Mouse (Mus musculus) lung, embryonic 16.5 days (tissue): ENCODE data around the gene Lkaaear1. TPM values are rescaled to one million over a fixed set of nuclear protein-coding genes. Genes with fewer than 3 reads are reported as not detected.

Source experiments
- ATAC-seq: fragments of 200-750 bp; cut with Nextera tagmentation; 2 replicates; pipeline ENCODE4 v1.8.0; 2017; ENCODE audit warnings: low read depth, mild to moderate bottlenecking, moderate library complexity
- H3K27ac ChIP-seq: fragments of 300-500 bp; sonication (generic); 2 replicates; pipeline ENCODE4 v1.5.1; 2014; ENCODE audit warnings: mild to moderate bottlenecking, control low read depth, low read length
- H3K27me3 ChIP-seq: fragments of 300-500 bp; sonication (generic); 2 replicates; pipeline ENCODE4 v1.6.1; 2014; ENCODE audit warnings: low read depth, low read length, mixed read lengths; ENCODE audit not compliant: control insufficient read depth, insufficient read depth
- H3K36me3 ChIP-seq: fragments of 300-500 bp; sonication (generic); 2 replicates; pipeline ENCODE4 v1.6.1; 2014; ENCODE audit warnings: low read length; ENCODE audit not compliant: control insufficient read depth, insufficient read depth
- H3K4me1 ChIP-seq: fragments of 300-500 bp; sonication (generic); replicated peaks from 2 replicates; pipeline ENCODE4 v1.6.1; 2014; ENCODE audit warnings: low read length, mixed read lengths; ENCODE audit not compliant: control insufficient read depth, insufficient read depth
- H3K4me2 ChIP-seq: fragments of 300-500 bp; sonication (generic); 2 replicates; pipeline ENCODE4 v1.6.1; 2014; ENCODE audit warnings: low read depth, low read length, control low read depth
- H3K4me3 ChIP-seq: fragments of 300-500 bp; sonication (generic); 2 replicates; pipeline ENCODE4 v1.5.1; 2014; ENCODE audit warnings: mild to moderate bottlenecking, low read length, control low read depth
- H3K9ac ChIP-seq: fragments of 300-500 bp; sonication (generic); 2 replicates; pipeline ENCODE4 v1.6.1; 2014; ENCODE audit warnings: low read length, control low read depth
- H3K9me3 ChIP-seq: fragments of 300-500 bp; sonication (generic); 2 replicates; pipeline ENCODE4 v1.6.1; 2016; ENCODE audit warnings: low read length; ENCODE audit not compliant: control insufficient read depth
- WGBS: fragments of 180-500 bp; shearing (Covaris S2); extraction: QIAGEN DNeasy Blood & Tissue Kit; methylation state at CpG from one replicate; pipeline ENCODE4 v1.1.7; 2014; 5-methylcytosine and 5-hydroxymethylcytosine counted together
- polyA plus RNA-seq: library from polyadenylated mRNA; unstranded; fragments of >200 nt; fragmentation: Nextera tagmentation; extraction: Ambion mirVana; gene quantifications from 2 replicates; pipeline ENCODE4 v1.2.1, GENCODE M21; 2015

Gene Lkaaear1
- not detected in 2 replicates for polyA plus RNA-seq

GRCm38 (mm10) chr2:181698241-181698640 is at the start of gene Lkaaear1:
Lkaaear1 (minus strand) TSS chr2:181698442.
- Histone ChIP-seq H3K9ac (no peak within 1 kb of the TSS), H3K9me3 (no peaks in the 10 kb centered on the region), H3K27ac (no peak within 1 kb of the TSS), H3K4me1 (no peaks in the 10 kb centered on the region; the same call in 1 of the 2 replicates), H3K4me3 (no peak within 1 kb of the TSS), H3K36me3 (no peaks in the 10 kb centered on the region), H3K4me2 (no peak within 1 kb of the TSS), H3K27me3 (no peaks in the 10 kb centered on the region)
- no peak for ATAC-seq
- WGBS, result 47% methylated on average over 5 of the region's 5 CpGs

- Histone ChIP-seq H3K27ac (no peak overlapping the region), H3K9ac (no peak overlapping the region), H3K36me3 (no peaks in the 10 kb centered on the region), H3K4me1 (no peaks in the 10 kb centered on the region), H3K27me3 (no peaks in the 10 kb centered on the region), H3K4me2 (no peak overlapping the region), H3K4me3 (no peak overlapping the region), H3K9me3 (no peaks in the 10 kb centered on the region)
- 42% methylated on average over 3 of the region's 3 CpGs for WGBS
- ATAC-seq, result no peak
Observed at GRCm38 (mm10) chr2:181730051-181730450, 31.8 kb upstream of the Lkaaear1 start.

- Histone ChIP-seq H3K9me3 (no peaks in the 10 kb centered on the region), H3K9ac (no peak overlapping the region), H3K4me3 (no peak overlapping the region), H3K27me3 (no peaks in the 10 kb centered on the region), H3K27ac (no peak overlapping the region), H3K4me2 (no peak overlapping the region), H3K4me1 (no peaks in the 10 kb centered on the region), H3K36me3 (no peaks in the 10 kb centered on the region)
- 50% methylated on average over 9 of the region's 9 CpGs for WGBS
- no peak for ATAC-seq
Observed at GRCm38 (mm10) chr2:181727659-181728262, 29.5 kb upstream of the Lkaaear1 start.

GRCm38 (mm10) chr2:181722213-181722612 is 24.0 kb upstream of the Lkaaear1 start:
- Histone ChIP-seq H3K4me1 (no peaks in the 10 kb centered on the region), H3K27me3 (no peaks in the 10 kb centered on the region), H3K9ac (no peak overlapping the region), H3K27ac (no peak overlapping the region), H3K36me3 (no peaks in the 10 kb centered on the region), H3K4me3 (no peak overlapping the region), H3K9me3 (no peaks in the 10 kb centered on the region), H3K4me2 (no peak overlapping the region)
- ATAC-seq, result no peak
- WGBS, result 14% methylated on average over 3 of the region's 3 CpGs

- H3K4me3 ChIP-seq, result no peak overlapping the region
- H3K4me1 ChIP-seq, result no peaks in the 10 kb centered on the region
- no peaks in the 10 kb centered on the region for H3K9me3 ChIP-seq
- H3K4me2 ChIP-seq, result no peak overlapping the region
- H3K27me3 ChIP-seq, result no peaks in the 10 kb centered on the region
- H3K36me3 ChIP-seq, result no peaks in the 10 kb centered on the region
- ATAC-seq, result no peak
- H3K27ac ChIP-seq, result no peak overlapping the region
- H3K9ac ChIP-seq, result no peak overlapping the region
Observed at GRCm38 (mm10) chr2:181721200-181721599, 23.0 kb upstream of the Lkaaear1 start.

- no peaks in the 10 kb centered on the region for H3K27me3 ChIP-seq
- no peak overlapping the region for H3K27ac ChIP-seq
- H3K9me3 ChIP-seq, result no peaks in the 10 kb centered on the region
- peaks cover under 1% of the 10 kb centered on the region for H3K4me1 ChIP-seq
- no peaks in the 10 kb centered on the region for H3K36me3 ChIP-seq
- H3K4me2 ChIP-seq, result no peak overlapping the region
- H3K9ac ChIP-seq, result no peak overlapping the region
- no peak overlapping the region for H3K4me3 ChIP-seq
- no peak for ATAC-seq
- WGBS, result 29% methylated on average over 3 of the region's 3 CpGs
Observed at GRCm38 (mm10) chr2:181720061-181720460, 21.8 kb upstream of the Lkaaear1 start.

- no peak overlapping the region for H3K4me3 ChIP-seq
- H3K36me3 ChIP-seq, result no peaks in the 10 kb centered on the region
- H3K9ac ChIP-seq, result no peak overlapping the region
- WGBS, result 39% methylated on average over 3 of the region's 3 CpGs
- no peaks in the 10 kb centered on the region for H3K27me3 ChIP-seq
- no peaks in the 10 kb centered on the region for H3K9me3 ChIP-seq
- no peak for ATAC-seq
- no peak overlapping the region for H3K4me2 ChIP-seq
- H3K27ac ChIP-seq, result no peak overlapping the region
- peaks cover 3% of the 10 kb centered on the region for H3K4me1 ChIP-seq
Observed at GRCm38 (mm10) chr2:181716991-181717390, 18.7 kb upstream of the Lkaaear1 start.

- Histone ChIP-seq H3K36me3 (no peaks in the 10 kb centered on the region), H3K27me3 (no peaks in the 10 kb centered on the region), H3K4me3 (no peak overlapping the region), H3K9ac (no peak overlapping the region), H3K27ac (no peak overlapping the region), H3K4me1 (peaks cover 3% of the 10 kb centered on the region), H3K4me2 (no peak overlapping the region), H3K9me3 (no peaks in the 10 kb centered on the region)
- no peak for ATAC-seq
- whole genome bisulfite sequencing, result 60% methylated on average over 3 of the region's 3 CpGs
Observed at GRCm38 (mm10) chr2:181715382-181715781, 17.1 kb upstream of the Lkaaear1 start.

- peak within 1 kb of the TSS; percentile 15; the same call in 1 of the 2 replicates for H3K9ac ChIP-seq
Observed at GRCm38 (mm10) chr2:181714903-181715326, 16.7 kb upstream of the Lkaaear1 start, which contains the start of gene Oprl1. Oprl1 (plus strand) TSS chr2:181715016.

More at GRCm38 (mm10) chr2:181714903-181715326, 16.7 kb upstream of the Lkaaear1 start, which contains the start of gene Oprl1:
- WGBS, result 3% methylated on average over 7 of the region's 7 CpGs
- peak within 1 kb of the TSS; percentile 32 for H3K4me2 ChIP-seq
- no peaks in the 10 kb centered on the region for H3K36me3 ChIP-seq
- no peak for ATAC-seq
- no peaks in the 10 kb centered on the region for H3K9me3 ChIP-seq
- H3K27me3 ChIP-seq, result no peaks in the 10 kb centered on the region
- H3K27ac ChIP-seq, result no peak within 1 kb of the TSS
- H3K4me1 ChIP-seq, result peaks cover 3% of the 10 kb centered on the region
- no peak within 1 kb of the TSS; the same call in 1 of the 2 replicates for H3K4me3 ChIP-seq
